Comparison of ENCODE assay signal across 23 mouse cellular contexts in genomic region chr4:7247816-7248215, GRCm38 (mm10).
DNase-seq lines count a peak whose midpoint lies in the region; ATAC-seq lines count a peak whose summit lies in the region.
"Had no signal": no experiment of that assay in that cellular context is flagged by ENCODE, and none has a peak within 500 bp of the region (broad histone marks: within the 10 kb centered on the region; RNA-seq: fewer than 3 reads in every experiment).

No protein-coding gene starts in this region.

- 55% methylated on average over 4 of the region's 4 CpGs for WGBS in neural tube, embryonic 11.5 days

- H3K9ac ChIP-seq in neural tube, embryonic 11.5 days (ENCODE audit: low read length) = no peak overlapping the region
- H3K9ac ChIP-seq: embryonic facial prominence, embryonic 15.5 days; forebrain, postnatal 0 days; heart, embryonic 13.5 days; hindbrain, embryonic 15.5 days; intestine, embryonic 15.5 days had no signal

- H3K4me3 ChIP-seq in neural tube, embryonic 11.5 days (ENCODE audit: low read depth, low read length) = no peak overlapping the region
- H3K4me3 ChIP-seq: embryonic facial prominence, embryonic 15.5 days; heart, adult 2 months; heart, embryonic 10.5 days; heart, embryonic 13.5 days; hindbrain, embryonic 15.5 days; intestine, embryonic 15.5 days had no signal

- H3K36me3 ChIP-seq in neural tube, embryonic 11.5 days (ENCODE audit: control insufficient read depth, insufficient read depth, low read length) = no peaks in the 10 kb centered on the region
- H3K36me3 ChIP-seq: embryonic facial prominence, embryonic 15.5 days; heart, embryonic 10.5 days; heart, embryonic 13.5 days; hindbrain, embryonic 15.5 days; intestine, embryonic 15.5 days had no signal

- no peak overlapping the region for H3K27ac ChIP-seq in neural tube, embryonic 11.5 days (ENCODE audit: low read depth, low read length)
- H3K27ac ChIP-seq: embryonic facial prominence, embryonic 15.5 days; heart, adult 2 months; heart, embryonic 10.5 days; heart, embryonic 13.5 days; hindbrain, embryonic 15.5 days; intestine, embryonic 15.5 days had no signal

- intact Hi-C loops in heart, postnatal 10 days (cut with DNase I) = no loop called here

- ATAC-seq in neural tube, embryonic 11.5 days (ENCODE audit: insufficient read depth, low FRiP score, low TSS enrichment) = peak; percentile 45; the same call in 1 of the 2 replicates
- ATAC-seq: forebrain, postnatal 0 days; intestine, embryonic 15.5 days; Patski had no signal

- no peaks in the 10 kb centered on the region for H3K4me1 ChIP-seq in neural tube, embryonic 11.5 days (ENCODE audit: control insufficient read depth, insufficient read depth, low read length)
- H3K4me1 ChIP-seq: embryonic facial prominence, embryonic 15.5 days; heart, embryonic 10.5 days; heart, embryonic 13.5 days; hindbrain, embryonic 15.5 days; intestine, embryonic 15.5 days had no signal

- H3K4me2 ChIP-seq in neural tube, embryonic 11.5 days (ENCODE audit: low read depth) = no peak overlapping the region
- H3K4me2 ChIP-seq: embryonic facial prominence, embryonic 15.5 days; heart, embryonic 13.5 days; hindbrain, embryonic 15.5 days; intestine, embryonic 15.5 days had no signal

- H3K9me3 ChIP-seq in neural tube, embryonic 11.5 days (ENCODE audit: control insufficient read depth, low read length) = no peaks in the 10 kb centered on the region
- H3K9me3 ChIP-seq: embryonic facial prominence, embryonic 15.5 days; heart, embryonic 10.5 days; heart, embryonic 13.5 days; hindbrain, embryonic 15.5 days; intestine, embryonic 15.5 days had no signal

- H3K27me3 ChIP-seq in neural tube, embryonic 11.5 days (ENCODE audit: control insufficient read depth, insufficient read depth, low read length) = no peaks in the 10 kb centered on the region
- H3K27me3 ChIP-seq: embryonic facial prominence, embryonic 15.5 days; heart, embryonic 13.5 days; hindbrain, embryonic 15.5 days; intestine, embryonic 15.5 days; Patski had no signal

- peak; percentile 29 for DNase-seq in embryo, embryonic 10.5 days (ENCODE audit: low spot score)
- no peak for DNase-seq in embryo, embryonic 11 days
- peak; percentile 46 for DNase-seq in heart, adult 11 months
- no peak for DNase-seq in heart, postnatal 10 days
- DNase-seq in neural tube, embryonic 11.5 days (ENCODE audit: low spot score) = no peak
- DNase-seq in neural tube, embryonic 10.5 days (ENCODE audit: extremely low spot score, low spot score) = no peak
- no peak for DNase-seq in kidney, postnatal 10 days
- DNase-seq in layer of hippocampus, postnatal 25 days (ENCODE audit: extremely low spot score in 1 of 2, low spot score in 1 of 2) = no peak
- DNase-seq: adrenal gland, postnatal 10 days; adrenal gland, postnatal 36 days; cerebellum, adult 2 months; cerebellum, adult 9-11 months; cerebellum, postnatal 25 days; forebrain, postnatal 0 days; gastrocnemius, postnatal 25 days; heart, adult 2 months; kidney, adult 11 months had no signal

Comparison
In these comparisons a context has a peak if more than half of its experiments do, and no peak if none do; other contexts are left out.
1. DNase-seq: peak in embryo, embryonic 10.5 days (single experiment) and heart, adult 11 months (single experiment); none in embryo, embryonic 11 days (single experiment), heart, postnatal 10 days (0 of 2), neural tube, embryonic 11.5 days (single experiment), neural tube, embryonic 10.5 days (single experiment), kidney, postnatal 10 days (single experiment) and layer of hippocampus, postnatal 25 days (0 of 2).